8 mouse cellular contexts compared by ENCODE assay signal in genomic region chr17:6475913-6476312, GRCm38 (mm10). TPM values are rescaled to one million over a fixed set of nuclear protein-coding genes. Genes with fewer than 3 reads are reported as not detected.
DNase-seq lines count a peak whose midpoint lies in the region; ATAC-seq and TF ChIP-seq lines count a peak whose summit lies in the region.
"Not testable (repeated sequence)": the region's sequence is repeated elsewhere in the genome, so short reads cannot be mapped to it uniquely, and the experiment has no call there.

No protein-coding gene starts in this region.

- peak overlapping the region; percentile 87 for H3K9ac ChIP-seq in embryonic facial prominence, embryonic 12.5 days
- peak overlapping the region; percentile 79 for H3K9ac ChIP-seq in hindbrain, embryonic 14.5 days
- not testable (repeated sequence) for H3K9ac ChIP-seq in kidney, postnatal 0 days (ENCODE audit: low read depth, low read length); liver, postnatal 0 days (replicated peaks)
- H3K9ac ChIP-seq in midbrain, embryonic 16.5 days (ENCODE audit: low read depth, low read length): peak overlapping the region; percentile 83; the same call in 1 of the 2 replicates
- H3K9ac ChIP-seq in stomach, embryonic 16.5 days (ENCODE audit: low read length): peak overlapping the region; percentile 90; the same call in 1 of the 2 replicates

- H3K9me3 ChIP-seq in E14TG2a.4 (ENCODE audit: low read length); embryonic facial prominence, embryonic 12.5 days; hindbrain, embryonic 14.5 days (ENCODE audit: control insufficient read depth, low read length); kidney, postnatal 0 days (replicated peaks; ENCODE audit: low read length); liver, postnatal 0 days (ENCODE audit: low read length); midbrain, embryonic 16.5 days (replicated peaks; ENCODE audit: control insufficient read depth, low read length, poor library complexity, severe bottlenecking); stomach, embryonic 16.5 days (replicated peaks; ENCODE audit: control insufficient read depth, low read length): not testable (repeated sequence)

- TF ChIP-seq CTCF in E14TG2a.4 (conservative IDR thresholded peaks at IDR 0.05; ENCODE audit: low read length); gastrocnemius, adult 2 months (IDR thresholded peaks at IDR 0.05); kidney, postnatal 0 days (IDR thresholded peaks at IDR 0.05; ENCODE audit: low read depth); liver, postnatal 0 days (IDR thresholded peaks at IDR 0.05; ENCODE audit: low read depth): not testable (repeated sequence)

- intact Hi-C loops in gastrocnemius, adult 2 months (cut with DNase I): not testable (repeated sequence)

- peak overlapping the region; percentile 91 for H3K4me2 ChIP-seq in embryonic facial prominence, embryonic 12.5 days (replicated peaks)
- peak overlapping the region; percentile 74 for H3K4me2 ChIP-seq in hindbrain, embryonic 14.5 days (replicated peaks)
- H3K4me2 ChIP-seq in kidney, postnatal 0 days (ENCODE audit: low read length): peak overlapping the region; percentile 85; the same call in 1 of the 2 replicates
- peak overlapping the region; percentile 79 for H3K4me2 ChIP-seq in liver, postnatal 0 days (ENCODE audit: low read depth, low read length)
- peak overlapping the region; percentile 96 for H3K4me2 ChIP-seq in midbrain, embryonic 16.5 days (ENCODE audit: low read length)
- H3K4me2 ChIP-seq in stomach, embryonic 16.5 days (ENCODE audit: low read depth, low read length): peak overlapping the region; percentile 89

- not testable (repeated sequence) for H3K36me3 ChIP-seq in E14TG2a.4 (ENCODE audit: insufficient read depth, low read length); embryonic facial prominence, embryonic 12.5 days; hindbrain, embryonic 14.5 days (replicated peaks; ENCODE audit: control insufficient read depth, insufficient read depth); kidney, postnatal 0 days (ENCODE audit: insufficient read depth, low read length); liver, postnatal 0 days (replicated peaks; ENCODE audit: insufficient read depth, low read length); midbrain, embryonic 16.5 days (ENCODE audit: control insufficient read depth, insufficient read depth, low read length); stomach, embryonic 16.5 days (ENCODE audit: control insufficient read depth, insufficient read depth, low read length)

- DNase-seq in gastrocnemius, adult 2 months; hindbrain, embryonic 14.5 days (ENCODE audit: low spot score); kidney, postnatal 0 days (ENCODE audit: low spot score); liver, postnatal 0 days: not testable (repeated sequence)

- not testable (repeated sequence) for H3K27ac ChIP-seq in embryonic facial prominence, embryonic 12.5 days; gastrocnemius, adult 2 months; hindbrain, embryonic 14.5 days; kidney, postnatal 0 days; liver, postnatal 0 days (ENCODE audit: low read depth); midbrain, embryonic 16.5 days (ENCODE audit: low read length); stomach, embryonic 16.5 days (ENCODE audit: low read length)

- H3K27me3 ChIP-seq in E14TG2a.4 (ENCODE audit: insufficient read depth, low read length): peaks cover 47% of the 10 kb centered on the region
- not testable (repeated sequence) for H3K27me3 ChIP-seq in embryonic facial prominence, embryonic 12.5 days; hindbrain, embryonic 14.5 days (ENCODE audit: control insufficient read depth, insufficient read depth, low read length); kidney, postnatal 0 days (ENCODE audit: insufficient read depth, low read length); liver, postnatal 0 days (ENCODE audit: insufficient read depth, low read length); midbrain, embryonic 16.5 days (ENCODE audit: control insufficient read depth, insufficient read depth, low read depth, low read length); stomach, embryonic 16.5 days (ENCODE audit: control insufficient read depth, insufficient read depth, low read length)

- WGBS in embryonic facial prominence, embryonic 12.5 days: 58% methylated on average over 7 of the region's 7 CpGs
- WGBS in hindbrain, embryonic 14.5 days: 60% methylated on average over 6 of the region's 7 CpGs
- WGBS in kidney, postnatal 0 days: 37% methylated on average over 5 of the region's 7 CpGs
- 51% methylated on average over 7 of the region's 7 CpGs for WGBS in liver, postnatal 0 days (ENCODE audit: insufficient replicate concordance)
- 70% methylated on average over 7 of the region's 7 CpGs for WGBS in midbrain, embryonic 16.5 days
- 50% methylated on average over 7 of the region's 7 CpGs for WGBS in stomach, embryonic 16.5 days

- TF ChIP-seq EP300 in liver, postnatal 0 days (IDR thresholded peaks at IDR 0.05; ENCODE audit: low read depth): not testable (repeated sequence)

- ATAC-seq in embryonic facial prominence, embryonic 12.5 days (ENCODE audit: insufficient number of reproducible peaks, insufficient read depth, low FRiP score, low TSS enrichment); hindbrain, embryonic 14.5 days (ENCODE audit: low FRiP score); kidney, postnatal 0 days (replicated peaks; ENCODE audit: low FRiP score, low read depth); liver, postnatal 0 days; midbrain, embryonic 16.5 days; stomach, embryonic 16.5 days (ENCODE audit: insufficient read depth, low FRiP score): not testable (repeated sequence)

- H3K4me3 ChIP-seq in E14TG2a.4 (replicated peaks; ENCODE audit: low read length): peak overlapping the region; percentile 89
- H3K4me3 ChIP-seq in embryonic facial prominence, embryonic 12.5 days: peak overlapping the region; percentile 63
- peak overlapping the region; percentile 75 for H3K4me3 ChIP-seq in gastrocnemius, adult 2 months
- peak overlapping the region; percentile 69; the same call in 1 of the 2 replicates for H3K4me3 ChIP-seq in hindbrain, embryonic 14.5 days (replicated peaks; ENCODE audit: low read length)
- H3K4me3 ChIP-seq in kidney, postnatal 0 days (replicated peaks; ENCODE audit: low read depth, low read length): peak overlapping the region; percentile 73
- 0 out of 2 replicates have a peak overlapping the region, but pooled peaks have one; percentile 72 for H3K4me3 ChIP-seq in liver, postnatal 0 days (ENCODE audit: low read depth, low read length)
- peak overlapping the region; percentile 69 for H3K4me3 ChIP-seq in midbrain, embryonic 16.5 days (ENCODE audit: low read depth, low read length)
- peak overlapping the region; percentile 76 for H3K4me3 ChIP-seq in stomach, embryonic 16.5 days (replicated peaks; ENCODE audit: low read length)

- H3K4me1 ChIP-seq in E14TG2a.4 (replicated peaks; ENCODE audit: low read depth, low read length): peaks cover 58% of the 10 kb centered on the region
- peaks cover 12% of the 10 kb centered on the region for H3K4me1 ChIP-seq in embryonic facial prominence, embryonic 12.5 days
- H3K4me1 ChIP-seq in hindbrain, embryonic 14.5 days (replicated peaks; ENCODE audit: control insufficient read depth, insufficient read depth, low read length); kidney, postnatal 0 days (replicated peaks; ENCODE audit: insufficient read depth, low read length); liver, postnatal 0 days (ENCODE audit: insufficient read depth); stomach, embryonic 16.5 days (ENCODE audit: control insufficient read depth, insufficient read depth, low read length): not testable (repeated sequence)
- peaks cover 13% of the 10 kb centered on the region for H3K4me1 ChIP-seq in midbrain, embryonic 16.5 days (ENCODE audit: control insufficient read depth, insufficient read depth, low read length)

RNA-seq across cellular contexts. Expression of gene Dynlt1b, which starts 46.0 kb away (rescaled TPM):
- polyA plus RNA-seq in embryonic facial prominence, embryonic 12.5 days (2016; fragmentation: Nextera tagmentation; extraction: Ambion mirVana): 511 and 553 TPM in 2 replicates
- 10 to 100 TPM; 55.9 to 57.4 TPM for total RNA-seq in gastrocnemius, adult 2 months (2021)
- polyA plus RNA-seq in hindbrain, embryonic 14.5 days (2014; fragmentation: Nextera tagmentation; extraction: Ambion mirVana): 1,240 and 1,455 TPM in 2 replicates
- 569 and 632 TPM in 2 replicates for polyA plus RNA-seq in kidney, postnatal 0 days (2015; fragmentation: Nextera tagmentation; extraction: Ambion mirVana)
- polyA plus RNA-seq in liver, postnatal 0 days (2015; fragmentation: Nextera tagmentation; extraction: Ambion mirVana): 164 and 165 TPM in 2 replicates
- 1,051 and 1,054 TPM in 2 replicates for polyA plus RNA-seq in midbrain, embryonic 16.5 days (2015; fragmentation: Nextera tagmentation; extraction: Ambion mirVana)
- 440 and 474 TPM in 2 replicates for polyA plus RNA-seq in stomach, embryonic 16.5 days (2015; fragmentation: Nextera tagmentation; extraction: Ambion mirVana)
